Mouse (Mus musculus): ENCODE data around the gene Idh3a.

- TF ChIP-seq POLR2A (IDR thresholded peaks at IDR 0.05; ENCODE audit: low read depth, low read length): no peak
- TF ChIP-seq CTCF (IDR thresholded peaks at IDR 0.05; ENCODE audit: extremely low read depth, insufficient read depth, insufficient read length, insufficient replicate concordance): no peak
These were observed 43.6 kb downstream of the Idh3a start for GRCm38 (mm10) chr9:54629613-54630261.
